Mouse (Mus musculus) cerebellum, adult 2 months (tissue): ENCODE results near the gene Sox21.

Source experiments
- CTCF ChIP-seq: fragments of 200-500 bp; IDR thresholded peaks from 2 replicates; pipeline ENCODE4 v1.5.1; 2011; ENCODE audit warnings: low read depth, mild to moderate bottlenecking, control low read depth, low read length, moderate library complexity, borderline replicate concordance; ENCODE audit not compliant: insufficient read depth
- POLR2A ChIP-seq: fragments of 200-500 bp; IDR thresholded peaks from 2 replicates; pipeline ENCODE4 v1.6.1; 2011; ENCODE audit warnings: low read length, control low read depth, borderline replicate concordance; ENCODE audit not compliant: insufficient read depth

DNA sequence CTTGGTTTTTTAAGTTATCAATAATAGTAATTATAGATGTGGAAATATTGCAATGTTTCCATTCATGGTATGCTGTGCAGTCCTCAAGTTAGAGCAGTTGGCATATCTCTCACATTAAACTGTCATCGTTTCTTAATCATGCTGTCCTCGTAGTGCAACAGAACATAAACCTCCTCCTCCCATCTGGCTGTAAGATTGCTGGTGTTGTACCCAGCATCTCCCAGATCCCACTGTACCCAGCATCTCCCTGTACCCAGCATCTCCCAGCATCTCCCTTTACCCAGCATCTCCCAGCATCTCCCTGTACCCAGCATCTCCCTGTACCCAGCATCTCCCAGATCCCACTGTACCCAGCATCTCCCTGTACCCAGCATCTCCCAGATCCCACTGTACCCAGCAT lies 49.3 kb upstream of the Sox21 start:
- TF ChIP-seq CTCF (no peak), POLR2A (no peak)
